Mouse (Mus musculus): ENCODE data around the gene Pla2g5.

- TF ChIP-seq GATA1 (IDR thresholded peaks at IDR 0.05; ENCODE audit: borderline replicate concordance, low read length) (no peak), FLI1 (IDR thresholded peaks at IDR 0.05; ENCODE audit: low read length) (no peak)
Observed at GRCm38 (mm10) chr4:138772386-138772785, 90.9 kb downstream of the Pla2g5 start.

Data from megakaryocyte, embryonic 14.5 days (primary cell).